Mouse (Mus musculus) intestine, embryonic 15.5 days (tissue): ENCODE measurements around the gene Ly86. TPM values are rescaled to one million over a fixed set of nuclear protein-coding genes. Genes with fewer than 3 reads are reported as not detected.

Experiments used
- ATAC-seq: fragments of 200-750 bp; cut with Nextera tagmentation; 2 replicates; pipeline ENCODE4 v1.8.0; 2017; ENCODE audit warnings: moderate TSS enrichment, moderate library complexity
- H3K27ac ChIP-seq: fragments of 300-500 bp; sonication (generic); 2 replicates; pipeline ENCODE4 v1.5.1; 2015; ENCODE audit warnings: mild to moderate bottlenecking, inconsistent platforms
- H3K27me3 ChIP-seq: fragments of 300-500 bp; sonication (generic); replicated peaks from 2 replicates; pipeline ENCODE4 v1.6.1; 2015; ENCODE audit warnings: inconsistent platforms
- H3K36me3 ChIP-seq: fragments of 300-500 bp; sonication (generic); 2 replicates; pipeline ENCODE4 v1.6.1; 2015; ENCODE audit warnings: inconsistent platforms
- H3K4me1 ChIP-seq: fragments of 300-500 bp; sonication (generic); replicated peaks from 2 replicates; pipeline ENCODE4 v1.6.1; 2015; ENCODE audit warnings: inconsistent platforms
- H3K4me2 ChIP-seq: fragments of 300-500 bp; sonication (generic); replicated peaks from 2 replicates; pipeline ENCODE4 v1.6.1; 2015; ENCODE audit warnings: mild to moderate bottlenecking, inconsistent platforms
- H3K4me3 ChIP-seq: fragments of 300-500 bp; sonication (generic); replicated peaks from 2 replicates; pipeline ENCODE4 v1.5.1; 2015; ENCODE audit warnings: inconsistent platforms
- H3K9ac ChIP-seq: fragments of 300-500 bp; sonication (generic); 2 replicates; pipeline ENCODE4 v1.6.1; 2015; ENCODE audit warnings: inconsistent platforms
- H3K9me3 ChIP-seq: fragments of 300-500 bp; sonication (generic); 2 replicates; pipeline ENCODE4 v1.6.1; 2016; ENCODE audit warnings: inconsistent platforms
- WGBS: fragments of 180-500 bp; shearing (Covaris S2); methylation state at CpG from one replicate; pipeline ENCODE4 v1.1.7; 2015; 5-methylcytosine and 5-hydroxymethylcytosine counted together
- polyA plus RNA-seq: library from polyadenylated mRNA; unstranded; fragments of >200 nt; fragmentation: Nextera tagmentation; extraction: Ambion mirVana; gene quantifications from 2 replicates; pipeline ENCODE4 v1.2.1, GENCODE M21; 2015

Ly86 gene
- polyA plus RNA-seq, 1 experiment from 2014 or later = 10.3 TPM

GRCm38 (mm10) chr13:37452022-37452941 is 107.3 kb downstream of the Ly86 start:
- no peaks in the 10 kb centered on the region for H3K36me3 ChIP-seq
- peaks cover 50% of the 10 kb centered on the region for H3K4me1 ChIP-seq
- H3K9ac ChIP-seq = peak overlapping the region; percentile 45
- ATAC-seq = peak; percentile 92
- 4% methylated on average over 22 of the region's 22 CpGs for WGBS
- H3K27me3 ChIP-seq = no peaks in the 10 kb centered on the region
- H3K27ac ChIP-seq = peak overlapping the region; percentile 92
- peak overlapping the region; percentile 67 for H3K4me2 ChIP-seq
- H3K4me3 ChIP-seq = peak overlapping the region; percentile 32
- H3K9me3 ChIP-seq = no peaks in the 10 kb centered on the region

GRCm38 (mm10) chr13:37453203-37453602 is 108.2 kb downstream of the Ly86 start:
- peak; percentile 68 for ATAC-seq
- Histone ChIP-seq H3K36me3 (no peaks in the 10 kb centered on the region), H3K9me3 (no peaks in the 10 kb centered on the region), H3K4me3 (no peak overlapping the region), H3K27ac (peak overlapping the region; percentile 92), H3K9ac (peak overlapping the region; percentile 45; the same call in 1 of the 2 replicates), H3K4me1 (peaks cover 56% of the 10 kb centered on the region), H3K4me2 (peak overlapping the region; percentile 67), H3K27me3 (no peaks in the 10 kb centered on the region)
- WGBS = 4% methylated on average over 13 of the region's 13 CpGs

DNA sequence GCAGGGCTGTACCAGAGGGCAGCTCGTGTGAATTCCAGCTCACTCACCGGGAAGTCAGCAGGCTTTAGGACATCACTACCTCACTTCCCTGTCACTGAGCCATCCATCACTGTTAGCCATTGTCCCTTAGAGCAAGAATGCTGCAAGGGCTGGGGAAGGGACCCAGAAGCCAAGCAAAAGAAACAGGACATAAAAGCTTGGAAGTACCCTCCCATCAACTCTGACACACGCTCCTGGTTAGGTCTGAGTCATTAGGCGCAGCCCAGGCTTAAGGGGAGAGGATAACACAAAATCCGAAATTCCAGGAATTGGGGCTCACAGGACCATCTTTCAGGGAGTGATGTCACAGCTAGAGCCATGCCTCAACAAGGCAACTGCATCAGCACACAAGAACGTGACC is 109.3 kb downstream of the Ly86 start:
- Histone ChIP-seq H3K27me3 (no peaks in the 10 kb centered on the region), H3K9me3 (no peaks in the 10 kb centered on the region), H3K4me3 (no peak overlapping the region), H3K27ac (no peak overlapping the region), H3K4me2 (no peak overlapping the region), H3K4me1 (peaks cover 56% of the 10 kb centered on the region), H3K9ac (no peak overlapping the region), H3K36me3 (no peaks in the 10 kb centered on the region)
- no peak for ATAC-seq
- 56% methylated on average over 6 of the region's 6 CpGs for WGBS

DNA sequence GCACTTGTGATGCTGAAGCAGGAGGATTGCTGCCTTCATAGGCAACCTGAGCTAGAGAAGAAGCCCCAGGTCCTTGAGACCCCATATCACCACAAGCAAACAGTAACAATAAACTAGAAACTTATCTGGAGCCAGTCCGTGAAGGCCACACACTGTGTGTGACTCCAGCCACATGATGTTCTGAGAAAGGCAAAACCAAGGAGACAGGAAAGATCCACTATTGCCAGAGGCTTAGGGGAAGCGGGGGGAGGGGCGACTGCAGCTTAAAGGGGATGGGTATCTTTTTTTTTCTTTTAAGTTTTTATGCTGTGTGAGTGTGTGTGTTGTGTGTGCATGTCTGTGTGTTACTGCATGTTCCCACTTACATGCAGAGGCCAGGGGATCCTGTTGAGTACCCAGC is 110.6 kb downstream of the Ly86 start:
- ATAC-seq = no peak
- WGBS = 67% methylated on average over 3 of the region's 3 CpGs
- Histone ChIP-seq H3K27me3 (no peaks in the 10 kb centered on the region), H3K27ac (no peak overlapping the region), H3K4me2 (no peak overlapping the region), H3K4me3 (no peak overlapping the region), H3K36me3 (no peaks in the 10 kb centered on the region), H3K9me3 (no peaks in the 10 kb centered on the region), H3K9ac (no peak overlapping the region), H3K4me1 (peaks cover 56% of the 10 kb centered on the region)

- Histone ChIP-seq H3K4me2 (peak overlapping the region; percentile 30), H3K4me1 (peaks cover 46% of the 10 kb centered on the region), H3K4me3 (no peak overlapping the region), H3K9me3 (no peaks in the 10 kb centered on the region), H3K36me3 (no peaks in the 10 kb centered on the region), H3K27me3 (no peaks in the 10 kb centered on the region), H3K27ac (peak overlapping the region; percentile 78), H3K9ac (no peak overlapping the region)
- WGBS = 29% methylated on average over 11 of the region's 11 CpGs
- peak; percentile 71 for ATAC-seq
Measured at GRCm38 (mm10) chr13:37457007-37457827, 112.2 kb downstream of the Ly86 start.

DNA sequence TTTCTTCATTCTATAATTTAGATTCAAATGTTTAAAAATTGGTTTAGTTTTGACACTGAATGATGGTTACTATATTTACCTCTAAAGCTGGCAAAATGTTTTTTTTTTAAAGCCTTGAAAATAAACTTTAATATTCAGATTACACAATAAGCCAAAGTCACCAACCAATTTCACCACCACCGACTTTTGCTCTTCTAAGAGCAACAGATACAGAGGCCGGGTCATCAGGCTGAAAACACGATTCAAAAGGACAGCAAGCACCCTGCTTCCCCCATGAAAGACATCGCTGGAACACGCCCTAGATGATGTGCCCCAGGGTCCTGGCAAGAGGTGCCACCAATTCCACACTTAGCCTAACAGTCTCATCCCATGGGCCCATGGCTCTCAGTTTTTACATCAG is 113.5 kb downstream of the Ly86 start:
- Histone ChIP-seq H3K27me3 (no peaks in the 10 kb centered on the region), H3K9ac (no peak overlapping the region), H3K4me1 (peaks cover 34% of the 10 kb centered on the region), H3K27ac (no peak overlapping the region), H3K4me3 (no peak overlapping the region), H3K36me3 (no peaks in the 10 kb centered on the region), H3K4me2 (no peak overlapping the region), H3K9me3 (no peaks in the 10 kb centered on the region)
- WGBS = 89% methylated on average over 5 of the region's 5 CpGs
- no peak for ATAC-seq

GRCm38 (mm10) chr13:37459022-37459421 is 114.0 kb downstream of the Ly86 start:
- Histone ChIP-seq H3K9ac (no peak overlapping the region), H3K4me3 (no peak overlapping the region), H3K9me3 (no peaks in the 10 kb centered on the region), H3K4me2 (no peak overlapping the region), H3K36me3 (no peaks in the 10 kb centered on the region), H3K27me3 (no peaks in the 10 kb centered on the region), H3K4me1 (peaks cover 31% of the 10 kb centered on the region), H3K27ac (no peak overlapping the region)
- ATAC-seq = no peak
- 78% methylated on average over 10 of the region's 10 CpGs for WGBS

- H3K4me3 ChIP-seq = no peak overlapping the region
- ATAC-seq = peak; percentile 57
- peaks cover 24% of the 10 kb centered on the region for H3K4me1 ChIP-seq
- no peaks in the 10 kb centered on the region for H3K36me3 ChIP-seq
- no peak overlapping the region for H3K9ac ChIP-seq
- H3K27me3 ChIP-seq = no peaks in the 10 kb centered on the region
- H3K9me3 ChIP-seq = no peaks in the 10 kb centered on the region
- peak overlapping the region; percentile 10; the same call in 1 of the 2 replicates for H3K27ac ChIP-seq
- WGBS = 65% methylated on average over 28 of the region's 28 CpGs
- H3K4me2 ChIP-seq = no peak overlapping the region
Measured at GRCm38 (mm10) chr13:37459957-37460930, 115.2 kb downstream of the Ly86 start.

GRCm38 (mm10) chr13:37462049-37462702 is 117.2 kb downstream of the Ly86 start:
- no peaks in the 10 kb centered on the region for H3K9me3 ChIP-seq
- peaks cover 7% of the 10 kb centered on the region for H3K4me1 ChIP-seq
- no peak overlapping the region for H3K4me3 ChIP-seq
- H3K27ac ChIP-seq = no peak overlapping the region
- WGBS = 87% methylated on average over 12 of the region's 12 CpGs
- no peak for ATAC-seq
- H3K36me3 ChIP-seq = no peaks in the 10 kb centered on the region
- no peak overlapping the region for H3K4me2 ChIP-seq
- H3K9ac ChIP-seq = no peak overlapping the region
- no peaks in the 10 kb centered on the region for H3K27me3 ChIP-seq

- Histone ChIP-seq H3K9ac (no peak overlapping the region), H3K36me3 (no peaks in the 10 kb centered on the region), H3K9me3 (no peaks in the 10 kb centered on the region), H3K27me3 (no peaks in the 10 kb centered on the region), H3K4me3 (no peak overlapping the region), H3K4me2 (no peak overlapping the region), H3K4me1 (peaks cover 25% of the 10 kb centered on the region), H3K27ac (no peak overlapping the region)
- WGBS = 71% methylated on average over 6 of the region's 6 CpGs
- ATAC-seq = no peak
Measured at GRCm38 (mm10) chr13:37465710-37466109, 120.7 kb downstream of the Ly86 start.

- no peak overlapping the region for H3K9ac ChIP-seq
- ATAC-seq = peak; percentile 79
- WGBS = 13% methylated on average over 8 of the region's 8 CpGs
- peak overlapping the region; percentile 74 for H3K27ac ChIP-seq
- H3K36me3 ChIP-seq = no peaks in the 10 kb centered on the region
- H3K9me3 ChIP-seq = no peaks in the 10 kb centered on the region
- peak overlapping the region; percentile 18 for H3K4me2 ChIP-seq
- no peaks in the 10 kb centered on the region for H3K27me3 ChIP-seq
- peaks cover 27% of the 10 kb centered on the region for H3K4me1 ChIP-seq
- H3K4me3 ChIP-seq = no peak overlapping the region
Measured at GRCm38 (mm10) chr13:37467795-37468194, 122.8 kb downstream of the Ly86 start.
